Mouse (Mus musculus) kidney, embryonic 16.5 days (tissue): ENCODE results near the gene Ehd1. TPM values are rescaled to one million over a fixed set of nuclear protein-coding genes. Genes with fewer than 3 reads are reported as not detected.

Experiments
- ATAC-seq: fragments of 200-750 bp; cut with Nextera tagmentation; 2 replicates; pipeline ENCODE4 v1.8.0; 2017; ENCODE audit warnings: moderate TSS enrichment; ENCODE audit not compliant: low FRiP score, low TSS enrichment
- H3K27ac ChIP-seq: fragments of 300-500 bp; sonication (generic); 2 replicates; pipeline ENCODE4 v1.5.1; 2014; ENCODE audit warnings: low read length
- H3K27me3 ChIP-seq: fragments of 300-500 bp; sonication (generic); 2 replicates; pipeline ENCODE4 v1.6.1; 2014; ENCODE audit warnings: low read length, control low read depth, mixed read lengths; ENCODE audit not compliant: insufficient read depth
- H3K36me3 ChIP-seq: fragments of 300-500 bp; sonication (generic); 2 replicates; pipeline ENCODE4 v1.6.1; 2014; ENCODE audit warnings: low read length, control low read depth, mixed read lengths; ENCODE audit not compliant: insufficient read depth
- H3K4me1 ChIP-seq: fragments of 300-500 bp; sonication (generic); 2 replicates; pipeline ENCODE4 v1.6.1; 2014; ENCODE audit warnings: low read length, control low read depth, mixed read lengths; ENCODE audit not compliant: insufficient read depth
- H3K4me2 ChIP-seq: fragments of 300-500 bp; sonication (generic); replicated peaks from 2 replicates; pipeline ENCODE4 v1.6.1; 2014; ENCODE audit warnings: low read depth, low read length
- H3K4me3 ChIP-seq: fragments of 300-500 bp; sonication (generic); 2 replicates; pipeline ENCODE4 v1.5.1; 2014; ENCODE audit warnings: mild to moderate bottlenecking, low read length
- H3K9ac ChIP-seq: fragments of 300-500 bp; sonication (generic); replicated peaks from 2 replicates; pipeline ENCODE4 v1.6.1; 2014; ENCODE audit warnings: low read length
- H3K9me3 ChIP-seq: fragments of 300-500 bp; sonication (generic); 2 replicates; pipeline ENCODE4 v1.6.1; 2016; ENCODE audit warnings: low read length, control low read depth
- WGBS: fragments of 180-500 bp; shearing (Covaris S2); extraction: QIAGEN DNeasy Blood & Tissue Kit; methylation state at CpG from one replicate; pipeline ENCODE4 v1.1.7; 2014; 5-methylcytosine and 5-hydroxymethylcytosine counted together
- polyA plus RNA-seq: library from polyadenylated mRNA; unstranded; fragments of >200 nt; fragmentation: Nextera tagmentation; extraction: Ambion mirVana; gene quantifications from 2 replicates; pipeline ENCODE4 v1.2.1, GENCODE M21; 2015

Ehd1 gene
- polyA plus RNA-seq, 1 experiment from 2014 or later, result 84.2 TPM

DNA sequence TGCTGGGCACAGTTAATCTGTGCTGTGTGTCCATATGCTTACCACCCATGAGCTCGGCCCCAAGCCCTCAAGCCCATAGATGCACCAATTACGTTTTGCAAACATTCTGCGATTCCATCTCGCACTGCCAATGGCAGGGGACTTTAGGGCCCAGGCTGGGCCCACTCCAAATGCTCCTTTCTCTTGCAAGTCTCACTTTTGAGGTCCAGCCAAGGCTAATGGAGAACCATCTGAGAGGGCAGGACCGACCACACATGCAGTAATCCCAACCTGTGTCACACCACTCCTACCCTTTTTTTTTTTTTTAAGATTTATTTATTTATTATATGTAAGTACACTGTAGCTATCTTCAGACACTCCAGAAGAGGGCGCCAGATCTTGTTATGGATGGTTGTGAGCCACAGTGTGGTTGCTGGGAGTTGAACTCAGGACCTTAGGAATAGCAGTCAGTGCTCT lies 10.8 kb upstream of the Ehd1 start:
- H3K4me1 ChIP-seq, result peaks cover 7% of the 10 kb centered on the region; the same call in 1 of the 2 replicates
- H3K27ac ChIP-seq, result no peak overlapping the region
- WGBS, result 79% methylated on average over 6 of the region's 6 CpGs
- peaks cover 3% of the 10 kb centered on the region; the same call in 1 of the 2 replicates for H3K9me3 ChIP-seq
- no peaks in the 10 kb centered on the region for H3K27me3 ChIP-seq
- H3K9ac ChIP-seq, result no peak overlapping the region
- no peak for ATAC-seq
- H3K36me3 ChIP-seq, result peaks cover 14% of the 10 kb centered on the region
- no peak overlapping the region for H3K4me2 ChIP-seq
- H3K4me3 ChIP-seq, result no peak overlapping the region

DNA sequence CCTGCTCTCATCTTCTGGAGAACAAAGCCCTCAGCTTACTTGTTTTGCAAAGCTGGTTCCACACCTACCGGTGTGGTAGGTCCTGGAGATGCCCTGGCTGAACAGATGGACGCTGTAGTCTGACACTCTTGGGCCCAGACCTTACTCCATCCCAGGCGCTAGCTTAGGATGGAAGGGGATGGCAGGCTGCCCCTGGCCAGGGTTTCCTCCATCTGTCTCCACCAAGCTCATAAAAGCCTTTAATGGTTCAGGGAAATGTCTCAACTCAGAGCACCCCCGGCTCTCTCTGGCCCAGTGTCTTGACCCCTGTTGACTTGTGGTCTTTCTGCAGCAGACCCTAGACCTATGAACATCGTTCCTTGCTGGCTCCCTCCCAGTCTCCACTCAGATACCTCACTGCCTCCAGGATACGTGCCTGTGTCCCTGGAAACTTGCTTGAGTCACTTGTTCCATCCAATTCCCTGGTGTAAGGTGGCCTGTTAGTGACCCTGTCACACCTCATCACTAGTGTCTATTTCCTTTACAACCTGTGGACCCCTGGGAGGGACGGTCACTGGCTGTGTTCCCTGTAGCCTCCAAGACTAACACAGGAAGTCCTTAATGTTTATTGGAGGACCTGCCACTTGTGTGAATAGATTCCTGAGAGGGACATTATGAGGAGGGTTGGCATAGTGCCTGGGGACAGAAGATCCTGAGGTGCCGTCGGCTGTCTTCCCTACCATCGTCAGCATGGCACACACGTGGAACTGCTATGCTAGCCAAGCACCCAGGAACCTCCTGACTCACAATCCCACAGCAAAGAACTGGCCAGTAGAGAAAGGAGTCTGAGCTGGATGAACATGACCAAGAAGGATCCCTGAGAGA lies 9.0 kb upstream of the Ehd1 start:
- Histone ChIP-seq H3K9me3 (no peaks in the 10 kb centered on the region), H3K4me3 (no peak overlapping the region), H3K36me3 (no peaks in the 10 kb centered on the region; the same call in 1 of the 2 replicates), H3K4me2 (no peak overlapping the region), H3K9ac (peak overlapping the region; percentile 29; the same call in 1 of the 2 replicates), H3K27me3 (no peaks in the 10 kb centered on the region), H3K4me1 (peaks cover 9% of the 10 kb centered on the region; the same call in 1 of the 2 replicates), H3K27ac (no peak overlapping the region)
- WGBS, result 21% methylated on average over 11 of the region's 11 CpGs
- ATAC-seq, result no peak

DNA sequence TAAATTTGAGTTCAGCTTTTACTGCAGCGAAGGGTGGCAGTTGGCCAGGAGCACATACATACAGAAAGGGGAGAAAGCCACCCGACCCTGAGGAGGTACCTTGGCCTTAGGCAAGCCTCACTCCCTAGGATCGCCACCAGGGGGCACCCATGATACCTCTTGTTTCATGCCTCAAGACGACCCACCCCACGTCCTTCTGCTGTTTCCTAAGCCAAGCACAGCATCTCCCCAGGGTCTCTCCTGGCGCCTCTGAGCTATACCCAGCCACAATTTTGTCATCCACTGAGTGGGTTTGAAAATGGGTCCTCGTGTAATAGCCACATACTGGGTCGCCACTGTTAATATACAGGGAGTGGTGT lies 8.4 kb upstream of the Ehd1 start:
- no peak overlapping the region for H3K27ac ChIP-seq
- H3K9ac ChIP-seq, result peak overlapping the region; percentile 29; the same call in 1 of the 2 replicates
- peaks cover 10% of the 10 kb centered on the region; the same call in 1 of the 2 replicates for H3K4me1 ChIP-seq
- H3K4me2 ChIP-seq, result no peak overlapping the region
- H3K4me3 ChIP-seq, result no peak overlapping the region
- 8% methylated on average over 8 of the region's 8 CpGs for WGBS
- H3K27me3 ChIP-seq, result no peaks in the 10 kb centered on the region
- no peaks in the 10 kb centered on the region; the same call in 1 of the 2 replicates for H3K36me3 ChIP-seq
- ATAC-seq, result peak; percentile 68
- H3K9me3 ChIP-seq, result no peaks in the 10 kb centered on the region

DNA sequence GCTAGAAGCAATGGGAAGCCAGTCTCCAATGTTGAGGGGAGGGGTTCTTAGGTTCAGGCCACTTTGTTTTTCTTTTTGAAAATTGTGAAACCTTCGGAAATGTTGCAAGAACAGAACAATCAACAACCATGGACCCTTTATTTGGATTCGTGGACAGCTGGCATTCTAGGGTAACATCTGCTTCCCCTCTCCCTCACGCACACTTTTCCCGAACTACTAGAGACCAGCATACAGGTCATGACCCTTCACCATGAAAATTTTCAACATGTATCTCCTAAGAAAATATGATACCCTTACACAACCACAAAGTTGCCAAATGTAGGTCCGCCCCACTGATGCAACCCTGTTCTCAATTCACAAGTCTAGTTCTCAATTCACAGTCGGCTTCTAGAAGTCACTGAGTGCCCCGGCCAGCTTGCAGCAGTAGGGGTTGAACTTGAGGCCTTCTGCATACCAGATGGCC lies 7.8 kb upstream of the Ehd1 start:
- WGBS, result 81% methylated on average over 7 of the region's 7 CpGs
- H3K9me3 ChIP-seq, result no peaks in the 10 kb centered on the region
- no peak overlapping the region for H3K4me3 ChIP-seq
- peaks cover 10% of the 10 kb centered on the region; the same call in 1 of the 2 replicates for H3K4me1 ChIP-seq
- no peak for ATAC-seq
- no peak overlapping the region for H3K9ac ChIP-seq
- no peaks in the 10 kb centered on the region for H3K36me3 ChIP-seq
- H3K4me2 ChIP-seq, result no peak overlapping the region
- no peak overlapping the region for H3K27ac ChIP-seq
- H3K27me3 ChIP-seq, result no peaks in the 10 kb centered on the region

DNA sequence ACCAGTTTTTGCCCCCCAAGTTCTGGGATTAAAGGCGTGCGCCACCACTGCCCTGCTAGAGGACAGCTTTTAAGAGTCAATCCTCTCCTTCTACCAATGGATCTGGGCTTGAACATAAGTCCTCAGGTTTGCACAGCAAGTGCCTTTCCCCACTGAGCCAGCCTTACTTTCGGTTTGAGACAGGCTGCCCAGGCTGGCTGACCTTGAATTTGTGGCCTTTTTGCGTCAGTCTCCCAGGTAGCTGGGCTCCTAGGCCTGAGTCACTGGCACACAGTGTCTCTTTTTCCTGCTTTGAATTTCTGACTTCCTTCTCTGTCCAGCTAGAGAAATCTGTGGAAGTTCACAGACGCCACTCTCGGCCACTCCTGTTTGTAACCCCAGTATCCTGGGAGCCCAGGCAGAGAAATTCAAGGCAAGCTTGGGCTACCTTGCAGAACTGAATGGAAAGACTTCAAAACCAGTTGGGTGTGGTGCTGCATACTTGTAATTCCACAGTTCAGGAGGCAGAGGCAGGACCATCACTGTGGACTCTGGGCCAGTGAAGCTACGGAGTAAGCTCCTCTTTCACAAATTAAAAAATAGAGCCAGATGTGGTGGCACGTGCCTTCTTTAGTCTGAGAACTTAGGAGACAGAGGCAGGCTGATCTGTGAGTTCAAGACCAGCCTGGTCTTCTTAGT lies 6.6 kb upstream of the Ehd1 start:
- WGBS, result 91% methylated on average over 8 of the region's 8 CpGs
- no peaks in the 10 kb centered on the region for H3K36me3 ChIP-seq
- no peaks in the 10 kb centered on the region for H3K27me3 ChIP-seq
- ATAC-seq, result no peak
- H3K9ac ChIP-seq, result no peak overlapping the region
- no peak overlapping the region for H3K4me3 ChIP-seq
- H3K4me2 ChIP-seq, result no peak overlapping the region
- H3K27ac ChIP-seq, result no peak overlapping the region
- H3K4me1 ChIP-seq, result 0 out of 2 replicates have a peak, but pooled peaks cover 9% of the 10 kb centered on the region
- H3K9me3 ChIP-seq, result no peaks in the 10 kb centered on the region

DNA sequence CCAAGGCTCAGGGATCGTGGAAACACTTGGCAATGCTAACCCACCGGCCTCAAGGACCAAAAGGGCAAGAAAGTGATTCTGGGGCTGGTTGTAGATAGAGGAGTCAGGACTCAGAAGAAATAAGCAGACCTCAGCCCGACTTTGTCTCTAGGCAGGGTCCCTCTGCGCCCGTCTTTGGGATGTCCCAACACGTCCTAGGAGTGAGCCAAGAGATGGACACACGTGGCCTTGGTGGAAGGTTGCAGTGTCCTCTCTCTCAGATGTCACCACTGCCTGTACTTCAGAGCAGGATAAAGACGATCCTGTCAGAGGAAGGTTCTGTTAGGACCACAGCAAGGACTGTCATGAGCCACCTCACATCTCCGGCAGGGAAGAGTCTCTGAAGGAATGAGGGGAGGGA lies 5.9 kb upstream of the Ehd1 start:
- H3K9ac ChIP-seq, result no peak overlapping the region
- H3K4me1 ChIP-seq, result peaks cover 13% of the 10 kb centered on the region
- no peak for ATAC-seq
- no peak overlapping the region for H3K27ac ChIP-seq
- no peak overlapping the region for H3K4me3 ChIP-seq
- no peaks in the 10 kb centered on the region for H3K36me3 ChIP-seq
- no peaks in the 10 kb centered on the region for H3K9me3 ChIP-seq
- WGBS, result 61% methylated on average over 9 of the region's 9 CpGs
- H3K4me2 ChIP-seq, result no peak overlapping the region
- no peaks in the 10 kb centered on the region for H3K27me3 ChIP-seq

DNA sequence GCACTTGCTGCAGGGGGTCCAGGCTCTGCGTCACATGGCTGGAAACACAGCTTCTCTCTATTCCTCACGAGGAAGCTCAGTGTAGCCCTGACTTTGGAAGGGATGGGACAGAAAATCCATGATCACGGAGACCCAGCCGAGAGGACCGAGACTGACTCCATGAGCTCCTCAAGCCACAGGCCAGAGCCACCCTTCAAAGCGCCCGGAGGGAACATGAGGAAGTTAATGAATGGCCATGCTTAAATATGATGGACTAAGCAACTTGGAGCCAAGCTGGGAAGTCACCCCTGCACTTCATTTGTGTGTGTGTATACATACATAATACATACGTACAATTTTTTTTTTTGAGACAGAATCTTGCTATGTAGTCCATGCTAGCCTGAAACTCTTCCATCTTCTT lies 5.3 kb upstream of the Ehd1 start:
- peaks cover 16% of the 10 kb centered on the region for H3K4me1 ChIP-seq
- no peaks in the 10 kb centered on the region for H3K36me3 ChIP-seq
- H3K9me3 ChIP-seq, result no peaks in the 10 kb centered on the region
- no peak for ATAC-seq
- H3K4me2 ChIP-seq, result no peak overlapping the region
- no peaks in the 10 kb centered on the region for H3K27me3 ChIP-seq
- 0 out of 2 replicates have a peak overlapping the region, but pooled peaks have one; percentile 55 for H3K27ac ChIP-seq
- no peak overlapping the region for H3K4me3 ChIP-seq
- 39% methylated on average over 8 of the region's 8 CpGs for WGBS
- H3K9ac ChIP-seq, result no peak overlapping the region

DNA sequence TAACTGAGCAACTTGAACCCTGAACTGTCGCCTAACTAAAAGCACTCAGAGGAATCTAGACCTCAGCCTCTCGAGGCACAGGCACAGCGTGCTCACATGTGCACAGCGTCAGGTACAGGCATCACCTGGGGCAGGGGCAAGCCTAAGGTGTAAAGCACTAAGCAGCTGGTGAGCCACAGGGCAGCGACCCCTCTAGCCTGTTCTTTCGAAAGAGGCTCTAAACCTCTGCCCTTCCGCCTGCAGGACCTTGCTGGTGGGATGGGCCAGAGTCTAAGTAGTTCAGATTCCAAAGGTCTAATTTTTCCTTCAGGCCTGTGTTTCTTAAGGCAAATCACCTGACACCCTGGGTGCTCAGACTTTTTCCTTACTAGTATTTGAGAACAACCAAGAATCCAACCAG lies 4.5 kb upstream of the Ehd1 start:
- Histone ChIP-seq H3K4me3 (no peak overlapping the region), H3K27ac (peak overlapping the region; percentile 55), H3K4me1 (peaks cover 16% of the 10 kb centered on the region), H3K9ac (no peak overlapping the region), H3K27me3 (no peaks in the 10 kb centered on the region), H3K4me2 (no peak overlapping the region), H3K36me3 (no peaks in the 10 kb centered on the region), H3K9me3 (no peaks in the 10 kb centered on the region)
- WGBS, result 63% methylated on average over 7 of the region's 7 CpGs
- no peak for ATAC-seq

DNA sequence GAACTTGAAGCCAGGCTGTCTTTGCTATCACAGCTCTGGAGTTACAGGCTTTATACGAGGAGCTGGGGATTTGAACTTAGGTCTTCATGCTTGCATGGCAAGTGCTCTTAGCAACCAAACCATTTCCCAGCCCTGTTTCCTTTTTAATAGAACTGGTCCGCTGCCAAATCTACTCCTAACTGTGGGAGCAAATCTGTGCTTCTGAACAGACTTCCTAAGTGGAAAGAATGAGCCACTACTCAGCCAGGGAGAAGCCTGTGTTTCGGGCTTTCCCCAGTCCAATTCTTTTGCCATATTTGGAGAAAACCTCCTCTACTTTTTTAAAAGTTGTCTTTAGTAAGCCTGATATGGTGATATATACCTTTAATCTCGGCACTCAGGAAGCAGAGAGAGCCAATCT lies 3.8 kb upstream of the Ehd1 start:
- WGBS, result 82% methylated on average over 4 of the region's 4 CpGs
- peak overlapping the region; percentile 56; the same call in 1 of the 2 replicates for H3K27ac ChIP-seq

More for the DNA sequence above, 3.8 kb upstream of the Ehd1 start:
- Histone ChIP-seq H3K9ac (no peak overlapping the region), H3K4me2 (no peak overlapping the region), H3K36me3 (no peaks in the 10 kb centered on the region), H3K27me3 (no peaks in the 10 kb centered on the region), H3K4me1 (peaks cover 17% of the 10 kb centered on the region), H3K9me3 (no peaks in the 10 kb centered on the region), H3K4me3 (no peak overlapping the region)
- no peak for ATAC-seq
